Mouse (Mus musculus) limb, embryonic 13.5 days (tissue): ENCODE measurements at regions not wholly inside any gene's neighbourhood (a gene's known extent, or its start where the extent isn't known, plus 50 kb on each side); places are given as distances from the start of the nearest gene placed in this dataset.
"Not testable (repeated sequence)": the region's sequence is repeated elsewhere in the genome, so short reads cannot be mapped to it uniquely, and the experiment has no call there.

Experiments
- ATAC-seq: fragments of 200-750 bp; cut with Nextera tagmentation; 2 replicates; pipeline ENCODE4 v1.8.0; 2017; ENCODE audit warnings: low read depth, moderate number of reproducible peaks, moderate TSS enrichment; ENCODE audit not compliant: low FRiP score
- H3K27ac ChIP-seq: fragments of 300-500 bp; sonication (generic); 2 replicates; pipeline ENCODE4 v1.5.1; 2015; ENCODE audit warnings: inconsistent platforms, mild to moderate bottlenecking, moderate library complexity
- H3K27me3 ChIP-seq: fragments of 300-500 bp; sonication (generic); 2 replicates; pipeline ENCODE4 v1.6.1; 2015; ENCODE audit warnings: mild to moderate bottlenecking, inconsistent platforms
- H3K36me3 ChIP-seq: fragments of 300-500 bp; sonication (generic); 2 replicates; pipeline ENCODE4 v1.6.1; 2015; ENCODE audit warnings: inconsistent platforms, mild to moderate bottlenecking, moderate library complexity
- H3K4me1 ChIP-seq: fragments of 300-500 bp; sonication (generic); 2 replicates; pipeline ENCODE4 v1.6.1; 2015; ENCODE audit warnings: inconsistent platforms
- H3K4me2 ChIP-seq: fragments of 300-500 bp; sonication (generic); replicated peaks from 2 replicates; pipeline ENCODE4 v1.6.1; 2015; ENCODE audit warnings: inconsistent platforms, mild to moderate bottlenecking, moderate library complexity
- H3K4me3 ChIP-seq: fragments of 300-500 bp; sonication (generic); 2 replicates; pipeline ENCODE4 v1.5.1; 2015; ENCODE audit warnings: moderate library complexity, mild to moderate bottlenecking, inconsistent platforms
- H3K9ac ChIP-seq: fragments of 300-500 bp; sonication (generic); 2 replicates; pipeline ENCODE4 v1.6.1; 2015; ENCODE audit warnings: mild to moderate bottlenecking, inconsistent platforms
- H3K9me3 ChIP-seq: fragments of 300-500 bp; sonication (generic); 2 replicates; pipeline ENCODE4 v1.6.1; 2016; ENCODE audit warnings: inconsistent platforms
- WGBS: fragments of 180-500 bp; shearing (Covaris S2); methylation state at CpG from one replicate; pipeline ENCODE4 v1.1.7; 2015; 5-methylcytosine and 5-hydroxymethylcytosine counted together

- Histone ChIP-seq H3K4me2 (no peak overlapping the region), H3K36me3 (no peaks in the 10 kb centered on the region), H3K4me3 (no peak overlapping the region), H3K27ac (no peak overlapping the region), H3K27me3 (no peaks in the 10 kb centered on the region), H3K9ac (no peak overlapping the region), H3K9me3 (peaks cover 7% of the 10 kb centered on the region), H3K4me1 (no peaks in the 10 kb centered on the region)
- no peak for ATAC-seq
- 81% methylated on average over 6 of the region's 6 CpGs for WGBS
Observed at GRCm38 (mm10) chr10:66683160-66683559, 412.8 kb upstream of the Jmjd1c start.

GRCm38 (mm10) chr10:66689196-66689595, 406.7 kb upstream of the Jmjd1c start:
- 65% methylated on average over 2 of the region's 2 CpGs for WGBS
- H3K9ac ChIP-seq, H3K27me3 ChIP-seq, H3K36me3 ChIP-seq, ATAC-seq, H3K4me2 ChIP-seq, H3K4me3 ChIP-seq, H3K27ac ChIP-seq, H3K4me1 ChIP-seq: not testable (repeated sequence)
- H3K9me3 ChIP-seq: peaks cover 22% of the 10 kb centered on the region

GRCm38 (mm10) chr10:66694549-66695285, 401.2 kb upstream of the Jmjd1c start:
- no peak for ATAC-seq
- Histone ChIP-seq H3K4me3 (no peak overlapping the region), H3K9ac (no peak overlapping the region), H3K4me1 (no peaks in the 10 kb centered on the region), H3K27me3 (no peaks in the 10 kb centered on the region), H3K9me3 (peaks cover 3% of the 10 kb centered on the region; the same call in 1 of the 2 replicates), H3K27ac (no peak overlapping the region), H3K4me2 (no peak overlapping the region), H3K36me3 (no peaks in the 10 kb centered on the region)
- 84% methylated on average over 11 of the region's 11 CpGs for WGBS

- not testable (repeated sequence) for ATAC-seq, H3K4me3 ChIP-seq, H3K9me3 ChIP-seq, H3K27ac ChIP-seq, H3K9ac ChIP-seq, H3K4me1 ChIP-seq, H3K36me3 ChIP-seq, H3K27me3 ChIP-seq, H3K4me2 ChIP-seq
- 91% methylated on average over 9 of the region's 9 CpGs for WGBS
Observed at GRCm38 (mm10) chr10:66714926-66715325, 381.0 kb upstream of the Jmjd1c start.

- Histone ChIP-seq H3K4me2 (no peak overlapping the region), H3K9me3 (peaks cover 16% of the 10 kb centered on the region), H3K4me3 (no peak overlapping the region), H3K4me1 (no peaks in the 10 kb centered on the region), H3K27ac (no peak overlapping the region), H3K9ac (no peak overlapping the region), H3K27me3 (no peaks in the 10 kb centered on the region), H3K36me3 (no peaks in the 10 kb centered on the region)
- WGBS: 70% methylated on average over 7 of the region's 7 CpGs
- no peak for ATAC-seq
Observed at GRCm38 (mm10) chr10:66717909-66718308, 378.0 kb upstream of the Jmjd1c start.

GRCm38 (mm10) chr10:66719796-66720195, 376.1 kb upstream of the Jmjd1c start:
- Histone ChIP-seq H3K9ac (no peak overlapping the region), H3K4me3 (no peak overlapping the region), H3K4me2 (no peak overlapping the region), H3K27me3 (no peaks in the 10 kb centered on the region), H3K36me3 (no peaks in the 10 kb centered on the region), H3K9me3 (peaks cover 12% of the 10 kb centered on the region; the same call in 1 of the 2 replicates), H3K4me1 (no peaks in the 10 kb centered on the region), H3K27ac (no peak overlapping the region)
- ATAC-seq: no peak
- 91% methylated on average over 11 of the region's 11 CpGs for WGBS

GRCm38 (mm10) chr10:66733631-66734030, 362.3 kb upstream of the Jmjd1c start:
- Histone ChIP-seq H3K4me2 (no peak overlapping the region), H3K4me1 (no peaks in the 10 kb centered on the region), H3K27me3 (no peaks in the 10 kb centered on the region), H3K9me3 (peaks cover 15% of the 10 kb centered on the region), H3K4me3 (no peak overlapping the region), H3K36me3 (no peaks in the 10 kb centered on the region), H3K27ac (no peak overlapping the region), H3K9ac (no peak overlapping the region)
- no peak for ATAC-seq
- WGBS: 93% methylated on average over 5 of the region's 5 CpGs

- Histone ChIP-seq H3K4me3 (no peak overlapping the region), H3K4me1 (no peaks in the 10 kb centered on the region), H3K36me3 (no peaks in the 10 kb centered on the region), H3K9ac (no peak overlapping the region), H3K27me3 (no peaks in the 10 kb centered on the region), H3K27ac (no peak overlapping the region), H3K9me3 (peaks cover 9% of the 10 kb centered on the region), H3K4me2 (no peak overlapping the region)
- 64% methylated on average over 5 of the region's 5 CpGs for WGBS
- ATAC-seq: no peak
Observed at GRCm38 (mm10) chr10:66734853-66735252, 361.1 kb upstream of the Jmjd1c start.

- no peak overlapping the region for H3K9ac ChIP-seq
- no peaks in the 10 kb centered on the region for H3K36me3 ChIP-seq
- H3K4me2 ChIP-seq: no peak overlapping the region
- no peaks in the 10 kb centered on the region for H3K27me3 ChIP-seq
- 0 out of 2 replicates have a peak, but pooled peaks cover 6% of the 10 kb centered on the region for H3K9me3 ChIP-seq
- H3K4me1 ChIP-seq: peaks cover 5% of the 10 kb centered on the region; the same call in 1 of the 2 replicates
- no peak overlapping the region for H3K4me3 ChIP-seq
- 63% methylated on average over 7 of the region's 7 CpGs for WGBS
- ATAC-seq: no peak
- no peak overlapping the region for H3K27ac ChIP-seq
Observed at GRCm38 (mm10) chr10:66739017-66739416, 356.9 kb upstream of the Jmjd1c start.

- ATAC-seq: no peak
- 0 out of 2 replicates have a peak, but pooled peaks cover 6% of the 10 kb centered on the region for H3K9me3 ChIP-seq
- no peak overlapping the region for H3K4me3 ChIP-seq
- H3K27me3 ChIP-seq: no peaks in the 10 kb centered on the region
- H3K36me3 ChIP-seq: no peaks in the 10 kb centered on the region
- H3K4me1 ChIP-seq: peaks cover 5% of the 10 kb centered on the region; the same call in 1 of the 2 replicates
- H3K4me2 ChIP-seq: no peak overlapping the region
- WGBS: 65% methylated on average over 3 of the region's 3 CpGs
- H3K27ac ChIP-seq: no peak overlapping the region
- H3K9ac ChIP-seq: no peak overlapping the region
Observed at GRCm38 (mm10) chr10:66741819-66742218, 354.1 kb upstream of the Jmjd1c start.

- WGBS: 65% methylated on average over 6 of the region's 6 CpGs
Observed at GRCm38 (mm10) chr10:66743254-66743653, 352.7 kb upstream of the Jmjd1c start.

GRCm38 (mm10) chr10:66745871-66746270, 350.1 kb upstream of the Jmjd1c start:
- Histone ChIP-seq H3K4me1 (peaks cover 5% of the 10 kb centered on the region; the same call in 1 of the 2 replicates), H3K4me2 (no peak overlapping the region), H3K9ac (no peak overlapping the region)

More at GRCm38 (mm10) chr10:66743254-66743653, 352.7 kb upstream of the Jmjd1c start:
- no peak overlapping the region for H3K9ac ChIP-seq
- no peaks in the 10 kb centered on the region for H3K9me3 ChIP-seq
- no peak overlapping the region for H3K4me3 ChIP-seq
- no peak overlapping the region for H3K4me2 ChIP-seq
- H3K27ac ChIP-seq: no peak overlapping the region
- H3K27me3 ChIP-seq: no peaks in the 10 kb centered on the region
- H3K36me3 ChIP-seq: no peaks in the 10 kb centered on the region
- ATAC-seq: no peak
- H3K4me1 ChIP-seq: peaks cover 5% of the 10 kb centered on the region; the same call in 1 of the 2 replicates

More at GRCm38 (mm10) chr10:66745871-66746270, 350.1 kb upstream of the Jmjd1c start:
- no peaks in the 10 kb centered on the region for H3K9me3 ChIP-seq
- no peaks in the 10 kb centered on the region for H3K36me3 ChIP-seq
- ATAC-seq: no peak
- H3K4me3 ChIP-seq: no peak overlapping the region
- no peak overlapping the region for H3K27ac ChIP-seq
- WGBS: 91% methylated on average over 10 of the region's 10 CpGs
- H3K27me3 ChIP-seq: no peaks in the 10 kb centered on the region
